Mouse (Mus musculus): ENCODE results near the gene Siah3.
A peak's percentile ranks its signal among the peaks of the same experiment; 100 is the strongest.

Gene Siah3

DNA sequence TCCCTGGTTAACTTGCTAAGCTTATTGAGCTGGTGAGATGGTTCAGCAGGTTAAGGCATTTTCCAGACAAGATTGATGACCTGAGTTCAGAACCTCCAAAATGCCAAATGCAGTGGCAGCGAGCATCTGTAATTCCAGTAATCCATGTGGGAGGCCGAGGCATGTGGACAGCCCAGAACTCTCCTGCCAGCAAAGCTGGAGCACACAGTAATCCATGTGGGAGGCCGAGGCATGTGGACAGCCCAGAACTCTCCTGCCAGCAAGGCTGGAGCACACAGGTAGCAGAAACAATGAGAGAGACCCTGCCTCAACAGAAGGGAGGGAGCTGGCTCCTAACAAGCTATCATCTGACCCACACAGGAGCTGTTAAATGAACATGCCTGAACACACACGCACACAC lies 13.2 kb downstream of the Siah3 start:
- DNase-seq, result no peak

DNA sequence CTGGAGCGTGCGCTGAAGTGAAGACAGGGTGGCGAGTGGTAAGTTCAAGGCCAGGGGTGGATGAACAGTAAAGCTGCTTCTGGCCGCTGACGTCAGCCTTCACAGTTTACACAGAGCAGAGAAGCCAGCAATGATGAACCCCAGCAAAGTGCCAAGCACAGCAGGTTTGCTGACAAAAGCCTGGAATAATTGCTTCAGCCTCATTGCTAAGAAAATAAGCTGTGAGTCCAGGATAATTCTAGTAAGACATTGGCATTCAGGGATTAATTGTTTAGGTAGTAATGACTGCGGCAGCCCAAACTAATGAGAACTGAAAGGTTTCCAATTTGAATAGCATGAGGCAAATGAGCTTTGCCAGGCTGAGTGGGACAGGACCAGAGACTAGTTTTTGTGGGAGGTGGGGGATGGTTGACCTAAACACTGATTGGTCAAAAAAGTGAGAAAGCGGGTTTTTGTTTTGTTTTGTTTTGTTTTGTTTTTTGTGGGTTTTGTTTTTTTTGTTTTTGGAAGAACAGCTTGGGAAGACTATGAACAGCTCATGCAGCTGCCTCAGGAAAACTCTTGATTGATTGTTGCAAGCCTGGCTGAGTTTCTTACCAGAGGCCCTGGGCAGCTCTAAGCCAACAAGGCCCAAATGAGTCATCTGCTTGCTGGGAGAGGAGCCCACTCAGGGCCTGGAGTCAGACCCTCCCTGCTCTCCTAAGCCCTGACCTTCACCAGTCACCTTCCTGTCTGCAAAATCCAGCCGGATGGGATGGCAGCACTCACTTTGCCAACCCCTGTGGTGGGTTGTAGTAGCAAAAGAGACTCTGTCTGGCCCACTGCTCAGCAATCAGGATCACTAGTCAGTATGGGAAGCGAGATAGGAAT lies 17.5 kb downstream of the Siah3 start:
- DNase-seq, result no peak

DNA sequence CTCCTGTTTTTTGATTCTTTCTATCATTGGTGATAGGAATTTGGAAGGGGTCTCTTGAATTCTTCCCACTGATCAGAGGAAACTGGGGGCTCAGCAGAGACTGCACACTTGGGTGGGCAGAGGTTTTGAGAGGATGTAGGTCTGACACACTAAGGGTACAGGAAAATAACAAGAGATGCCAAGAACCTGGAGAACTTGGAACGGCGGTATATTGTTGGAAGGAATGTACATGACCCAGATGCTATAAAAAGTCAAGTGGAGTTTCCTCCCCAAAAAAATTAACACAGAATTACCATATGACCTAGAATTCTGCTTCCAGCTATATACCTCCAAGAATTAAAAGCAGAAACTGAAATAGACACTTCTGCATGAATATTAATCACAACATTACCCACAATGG lies 20.1 kb downstream of the Siah3 start:
- no peak for DNase-seq

DNA sequence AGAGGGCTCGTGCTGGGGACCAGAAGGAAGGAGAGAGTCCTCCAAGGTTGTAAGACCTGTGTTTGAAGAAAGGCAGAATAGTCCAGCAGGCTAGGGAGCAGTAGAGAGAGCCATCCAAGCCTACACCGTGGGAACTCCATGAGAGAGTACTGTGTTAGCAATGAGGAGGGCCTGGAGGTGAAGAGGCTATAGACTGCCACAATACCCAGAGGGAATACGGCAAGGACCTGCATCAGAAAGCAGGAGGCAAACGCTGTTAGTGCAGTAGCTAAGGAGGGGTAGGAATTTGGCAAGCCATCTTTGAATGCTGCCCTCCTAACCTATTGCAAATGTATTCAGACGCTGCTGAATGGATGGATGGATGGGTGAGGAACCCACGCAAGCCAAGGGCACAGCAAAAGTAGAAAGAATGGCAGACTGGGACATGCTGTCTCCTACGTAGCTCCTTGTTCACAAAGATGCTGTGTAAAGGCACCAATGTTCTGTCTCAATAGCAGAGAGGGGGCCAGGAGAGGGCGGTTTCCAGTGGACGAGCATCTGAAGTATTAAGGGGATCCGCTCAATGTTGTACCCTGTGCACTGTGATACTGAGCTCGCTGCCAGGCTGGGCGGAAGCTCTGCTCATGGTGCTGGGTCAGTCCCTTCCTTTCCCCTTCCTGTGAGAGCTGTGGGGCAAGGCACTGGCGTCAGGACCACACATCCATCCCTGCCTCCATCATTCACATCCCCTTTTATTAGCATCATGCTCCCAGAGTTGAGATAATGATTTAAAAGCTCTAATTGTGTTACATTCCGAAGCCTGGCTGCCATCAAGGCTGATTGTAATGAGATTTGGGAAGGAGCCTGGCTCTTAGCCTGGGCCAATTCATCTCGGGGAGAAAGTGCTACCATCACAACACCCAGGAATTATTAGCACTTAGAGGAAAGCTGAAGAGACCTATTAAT lies 26.7 kb downstream of the Siah3 start:
- DNase-seq, result no peak

DNA sequence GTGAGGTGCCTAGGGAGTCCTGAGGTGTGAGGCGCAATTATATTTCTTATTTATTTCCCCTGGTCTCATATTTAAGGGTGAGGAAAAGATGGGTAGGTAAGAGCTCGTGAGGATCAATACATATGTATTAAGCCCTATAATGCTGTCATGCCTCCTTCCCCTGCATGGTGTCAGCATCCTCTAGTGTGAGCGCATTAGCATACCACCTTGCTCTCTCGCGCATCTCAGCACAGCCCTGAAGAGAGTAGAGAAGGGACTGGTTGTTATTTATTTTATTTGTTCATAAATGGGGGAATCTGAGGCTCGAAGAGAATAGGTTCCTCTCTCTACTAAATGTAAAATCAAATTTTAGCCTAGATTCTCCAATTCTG lies 27.4 kb downstream of the Siah3 start:
- DNase-seq, result no peak

DNA sequence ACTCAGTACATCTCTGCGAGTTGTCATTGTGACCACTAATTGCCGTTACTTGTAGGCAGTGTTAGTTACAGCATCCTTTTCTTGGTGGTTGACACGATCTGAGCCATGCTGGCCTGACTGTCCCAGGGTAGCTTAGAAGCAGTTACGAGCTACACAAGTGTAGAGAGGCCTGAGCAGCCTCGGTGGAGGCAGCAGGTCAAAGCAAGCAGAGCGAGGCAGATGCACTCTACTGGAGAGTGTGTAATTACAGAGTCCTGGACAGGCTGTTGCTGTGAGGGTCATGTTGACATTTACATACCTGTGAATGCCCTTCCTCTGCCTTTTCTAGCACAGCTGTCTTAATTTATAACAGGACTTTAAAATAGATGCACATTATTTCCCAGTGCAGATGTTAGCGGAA lies 32.1 kb downstream of the Siah3 start:
- no peak for DNase-seq

DNA sequence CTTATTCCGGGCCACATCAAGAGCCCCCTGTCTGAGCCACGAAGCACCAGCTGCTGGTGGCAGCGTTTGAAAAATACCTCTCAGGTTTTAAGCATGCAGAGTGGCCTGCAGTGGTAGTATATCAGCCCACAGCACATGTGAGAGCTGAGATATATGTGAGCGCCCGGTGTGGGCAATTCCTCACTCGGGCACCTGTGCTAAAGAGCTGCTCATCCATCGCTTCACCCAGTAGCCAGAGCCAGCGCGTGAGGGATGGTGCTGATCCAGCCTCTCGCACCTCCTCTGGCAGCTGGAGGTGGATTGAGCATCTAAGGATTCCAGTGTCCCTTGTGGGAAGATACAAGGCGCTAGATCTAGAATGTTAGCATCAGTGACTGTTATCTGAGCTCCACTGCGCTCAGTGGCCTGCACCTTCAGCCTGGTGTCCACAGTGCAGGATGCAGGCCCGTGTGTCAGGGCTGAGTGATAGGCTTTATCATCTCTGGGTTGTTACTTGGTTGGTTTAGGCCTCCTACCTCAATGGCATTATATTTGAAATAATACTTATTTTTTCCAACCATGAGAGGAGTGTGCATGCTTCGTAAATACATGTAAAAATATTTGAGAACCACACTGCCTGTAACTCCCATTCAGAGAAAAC lies 37.9 kb downstream of the Siah3 start:
- DNase-seq, result no peak

DNA sequence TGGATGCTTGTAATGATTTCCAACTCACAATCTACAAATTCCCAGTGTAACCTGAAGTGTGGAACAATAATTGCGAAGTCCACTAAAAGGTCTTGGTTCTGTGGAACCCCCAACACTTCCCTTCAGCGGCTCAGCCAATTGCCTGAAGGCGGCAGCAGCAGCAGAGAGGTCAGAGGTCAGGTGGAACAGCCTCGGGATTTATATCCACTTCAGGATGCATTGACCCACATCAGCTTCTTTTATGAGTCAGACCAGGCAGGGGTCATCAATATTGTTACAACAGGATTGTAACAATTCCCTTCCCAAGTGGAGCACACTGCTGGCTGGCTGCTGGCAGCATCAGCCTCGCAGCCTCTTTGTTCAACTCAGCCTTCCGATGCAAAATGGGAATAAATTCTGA lies 39.1 kb downstream of the Siah3 start:
- DNase-seq, result no peak

DNA sequence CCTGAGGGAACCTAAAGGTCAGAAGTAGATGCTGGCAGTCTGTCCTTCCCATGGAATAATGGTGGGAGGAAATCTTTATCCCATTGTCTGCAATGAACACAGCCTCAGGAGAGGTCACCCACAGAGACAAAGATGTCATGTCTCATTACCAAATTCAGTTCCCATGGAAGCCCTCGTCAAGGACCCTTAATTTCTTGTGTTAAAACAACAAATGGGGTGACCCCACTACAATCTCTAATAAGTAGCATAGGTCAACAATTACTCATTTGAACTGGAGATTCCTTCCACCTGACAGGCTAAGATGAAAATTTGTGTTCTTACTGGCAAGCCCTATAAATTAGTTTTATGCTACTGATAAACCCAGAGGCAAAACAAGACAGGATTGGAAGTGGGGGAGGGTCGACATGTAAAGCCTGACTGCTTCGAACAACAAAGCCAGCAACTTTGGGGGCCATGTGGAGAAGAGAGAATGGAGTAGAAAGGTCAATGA lies 45.8 kb downstream of the Siah3 start:
- no peak for DNase-seq

DNA sequence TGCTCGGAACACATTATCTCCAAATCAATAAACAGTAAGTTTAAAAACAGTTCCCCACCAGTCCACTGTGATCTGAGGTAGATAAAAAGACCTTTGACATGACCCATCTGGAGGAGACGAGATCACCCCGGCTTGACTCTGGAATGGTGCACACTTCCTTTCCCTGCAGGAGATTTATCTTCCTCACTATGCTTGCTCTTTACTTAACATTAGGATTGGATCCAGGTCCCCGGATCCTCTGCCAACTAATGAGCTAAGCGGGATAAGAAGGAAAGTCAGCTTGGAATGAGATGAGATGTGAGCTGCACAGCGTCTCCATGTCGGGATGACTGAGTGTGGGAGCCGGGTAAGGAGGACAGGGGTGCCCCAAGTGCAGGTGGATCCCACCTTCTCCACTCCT lies 46.7 kb downstream of the Siah3 start:
- DNase-seq, result peak in 1 of 2 experiments; percentile 48

DNA sequence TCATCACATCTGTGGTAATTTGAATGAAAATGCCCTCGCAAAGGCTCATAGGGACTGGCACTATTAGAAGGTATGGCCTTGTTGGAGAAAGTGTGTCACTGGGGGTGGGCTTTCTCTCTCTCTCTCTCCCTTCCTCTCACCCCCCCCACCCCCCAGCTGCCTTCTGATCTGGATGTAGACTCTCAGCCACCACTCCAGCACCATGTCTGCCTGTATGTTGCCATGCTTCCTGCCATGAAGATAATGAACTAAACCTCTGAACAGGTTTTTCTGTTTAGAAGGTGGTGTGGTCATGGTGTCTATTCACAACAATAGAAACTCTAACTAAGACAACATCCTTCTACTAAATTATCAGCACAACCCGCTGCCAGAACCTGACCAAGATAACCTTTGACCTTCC lies 48.5 kb downstream of the Siah3 start:
- no peak for DNase-seq

DNA sequence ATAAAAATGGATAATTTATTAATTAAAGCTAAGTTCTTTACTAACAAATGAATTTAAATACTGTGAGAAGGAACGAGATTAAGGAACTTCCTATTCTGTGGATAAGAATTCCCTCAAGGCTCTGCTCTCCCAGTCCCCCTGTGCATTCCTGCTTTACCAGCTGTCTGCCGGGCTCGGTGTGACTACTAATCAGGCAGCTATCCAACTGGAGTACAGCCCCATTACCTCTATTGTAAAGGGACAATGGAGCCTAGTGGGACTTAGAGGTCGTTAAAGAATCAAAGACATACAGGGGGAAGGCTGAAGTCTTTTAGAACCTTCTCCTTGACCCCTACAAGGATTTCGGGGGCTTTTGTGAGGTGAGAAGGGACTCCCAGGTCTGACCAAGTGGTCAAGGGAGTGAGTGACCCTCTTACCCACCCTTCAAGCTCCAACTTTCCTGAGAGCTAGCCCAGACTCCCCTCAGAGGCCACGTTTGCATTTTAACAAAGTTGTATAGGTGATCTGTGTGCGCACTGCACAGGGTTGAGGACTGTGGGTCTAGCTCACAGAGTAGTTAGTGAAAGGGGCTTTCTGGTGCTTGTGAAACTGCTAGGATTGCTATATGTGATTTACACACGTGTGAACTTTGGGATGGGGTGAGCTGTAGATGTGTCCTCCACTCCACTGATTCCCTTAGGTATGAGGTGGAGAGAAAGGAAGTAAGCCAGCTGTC lies 49.5 kb downstream of the Siah3 start:
- DNase-seq, result no peak

DNA sequence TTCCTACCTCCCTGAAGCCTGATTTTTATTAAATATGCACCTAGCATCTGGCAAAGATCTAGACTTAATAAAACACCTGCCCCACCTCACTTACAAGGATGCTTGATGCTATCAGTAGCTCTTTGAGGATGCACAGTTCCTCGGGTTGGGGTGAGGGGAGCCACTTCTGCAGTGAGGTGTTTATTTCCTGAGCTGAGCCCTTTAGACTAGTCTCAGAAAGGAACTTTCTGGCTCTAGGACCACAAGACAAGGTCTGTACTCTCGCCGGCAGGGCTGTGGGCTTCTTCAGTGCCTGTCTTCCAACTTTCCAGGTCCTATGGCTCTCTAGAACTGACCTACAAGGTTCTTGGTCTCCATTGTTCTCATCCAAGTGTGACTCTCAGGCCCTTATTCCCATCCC lies 50.5 kb downstream of the Siah3 start:
- DNase-seq, result no peak

DNA sequence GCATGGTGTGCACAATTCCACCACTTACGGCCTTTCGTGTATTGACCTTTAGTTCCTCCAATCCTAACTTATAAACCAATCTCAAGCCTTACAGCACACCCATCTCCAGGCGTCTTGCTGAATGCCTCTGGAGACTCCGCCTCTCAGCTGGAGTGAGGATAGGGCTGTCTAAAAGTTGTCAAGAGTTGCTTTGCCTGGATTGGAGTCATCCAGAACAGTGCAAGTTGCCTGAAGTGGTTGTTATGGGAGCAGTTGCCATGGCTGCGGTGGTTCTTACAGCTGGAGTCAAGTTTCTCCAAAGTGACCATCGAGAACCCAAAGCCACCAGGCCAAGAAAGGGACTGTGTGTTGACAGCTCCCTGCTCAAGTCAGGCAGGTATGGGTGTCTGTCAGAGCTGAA lies 54.3 kb downstream of the Siah3 start:
- DNase-seq, result no peak

DNA sequence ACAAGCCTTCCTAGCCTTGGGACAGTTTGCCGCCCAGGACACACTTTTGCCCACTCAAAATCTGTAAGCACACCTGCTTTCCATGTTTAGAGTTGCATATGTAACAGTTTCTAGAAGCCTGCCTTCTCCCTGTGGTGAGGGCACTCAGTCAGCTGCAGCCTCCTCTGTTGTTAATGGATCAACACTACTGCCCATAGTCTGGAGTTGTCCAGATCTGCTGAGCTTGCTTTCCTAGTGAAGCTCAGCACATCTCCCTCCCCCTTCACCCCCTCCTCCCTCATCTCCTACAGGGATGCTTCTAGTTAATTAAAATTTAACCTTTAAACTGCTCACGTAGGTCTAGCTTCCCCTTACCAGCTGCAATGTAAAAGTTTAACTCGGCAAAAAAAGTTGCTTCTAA lies 57.2 kb downstream of the Siah3 start:
- DNase-seq, result peak; percentile 72 to 89

DNA sequence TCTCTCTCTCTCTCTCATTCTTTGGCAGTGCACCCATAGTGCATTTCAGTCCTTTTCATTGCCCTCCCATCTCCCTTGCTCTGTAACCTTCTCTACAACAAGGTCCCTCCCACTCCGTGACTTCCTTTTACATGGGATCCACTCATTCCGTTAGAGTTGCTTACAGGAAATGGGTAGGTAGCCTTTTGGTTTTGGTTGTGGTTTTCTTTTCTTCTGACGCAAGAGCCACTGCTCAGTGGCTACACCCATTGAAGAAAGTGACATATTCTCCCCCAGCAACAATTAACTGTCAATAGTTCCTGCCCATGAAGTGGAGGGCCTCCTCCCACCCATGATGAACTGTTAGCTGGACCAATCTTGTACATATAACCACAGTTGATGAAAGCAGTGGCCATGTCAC lies 60.4 kb downstream of the Siah3 start:
- DNase-seq, result no peak

DNA sequence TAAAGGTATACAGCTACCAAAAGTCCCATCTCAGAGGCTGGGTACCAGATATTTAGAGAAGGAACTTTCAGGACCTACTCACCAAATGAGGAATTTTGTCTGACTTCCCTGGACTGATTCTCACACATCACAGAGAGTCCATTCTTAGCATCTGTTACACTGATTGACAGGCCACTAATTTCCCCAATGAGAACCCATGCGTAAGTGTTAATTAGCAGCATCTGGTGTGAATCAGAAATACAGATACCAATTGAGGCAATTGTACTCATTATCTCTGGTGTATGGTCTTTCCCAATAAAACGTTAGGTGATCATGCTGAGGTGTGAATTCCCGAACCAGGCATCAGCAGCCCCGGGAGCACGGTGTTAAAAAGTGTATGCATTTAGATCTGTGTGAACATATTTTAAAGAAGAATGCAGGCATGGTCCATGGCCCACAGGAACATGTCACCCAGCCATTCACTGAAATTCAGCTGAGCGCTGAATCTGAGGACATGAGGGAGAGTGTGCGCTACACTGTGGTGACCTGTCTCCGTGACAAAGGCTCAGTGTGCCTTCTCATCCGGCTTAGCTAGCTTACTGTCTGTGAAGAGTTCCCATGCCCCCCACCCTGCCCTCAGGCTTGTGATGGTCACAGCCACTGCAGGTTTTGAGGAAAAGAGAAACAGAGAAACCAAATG lies 61.3 kb downstream of the Siah3 start:
- no peak for DNase-seq

DNA sequence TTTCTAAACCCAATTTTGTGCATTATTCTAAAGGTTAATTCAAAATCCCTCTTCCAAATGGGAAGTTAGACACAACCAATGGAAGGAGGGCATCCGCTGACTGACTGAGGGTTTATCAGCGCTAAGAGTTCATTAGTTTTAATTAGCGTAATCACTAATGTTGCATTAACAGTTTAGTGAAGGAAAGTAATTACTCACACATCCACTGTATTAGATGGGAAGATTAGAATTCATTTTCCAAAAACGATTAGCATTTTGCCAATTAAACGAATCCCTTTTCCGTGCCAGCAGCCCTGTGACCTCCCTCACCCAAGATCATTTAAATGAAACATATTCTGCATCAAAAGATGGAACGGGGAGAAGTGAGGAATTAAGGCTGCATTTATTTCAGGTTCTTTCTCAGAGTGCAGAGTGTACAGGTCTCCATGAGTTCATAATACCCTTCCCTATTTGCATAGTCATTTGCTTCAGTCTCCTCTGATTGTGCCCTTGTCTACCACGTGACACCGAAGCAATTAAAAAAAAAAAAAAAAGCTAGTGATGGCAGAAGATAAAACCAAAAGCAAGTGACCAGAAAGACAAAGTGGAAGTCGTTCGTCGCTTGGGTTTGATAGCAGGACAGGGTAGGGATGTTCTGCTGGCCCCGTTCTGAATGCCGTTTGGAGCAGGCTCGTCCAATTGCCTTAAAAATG lies 62.6 kb downstream of the Siah3 start:
- no peak for DNase-seq

DNA sequence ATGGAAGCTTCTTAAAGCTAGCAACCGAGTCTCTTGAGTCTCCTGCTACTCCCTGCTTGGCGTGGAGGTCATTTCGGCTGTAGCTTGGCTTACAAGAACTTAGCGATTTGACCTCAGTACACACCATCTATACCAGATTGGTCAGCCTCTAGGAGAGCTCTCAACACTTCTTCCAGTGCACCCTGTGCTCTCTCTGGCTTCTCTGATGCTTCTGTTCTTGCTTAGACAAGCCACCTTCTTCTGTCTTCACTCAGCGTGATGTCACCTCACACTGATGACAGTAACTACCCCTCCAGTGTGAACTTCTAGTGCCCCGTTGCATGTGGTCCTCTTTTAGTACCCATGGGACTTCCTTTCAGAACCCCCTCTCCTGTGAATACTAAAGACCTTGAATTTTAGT lies 63.1 kb downstream of the Siah3 start:
- DNase-seq, result no peak

DNA sequence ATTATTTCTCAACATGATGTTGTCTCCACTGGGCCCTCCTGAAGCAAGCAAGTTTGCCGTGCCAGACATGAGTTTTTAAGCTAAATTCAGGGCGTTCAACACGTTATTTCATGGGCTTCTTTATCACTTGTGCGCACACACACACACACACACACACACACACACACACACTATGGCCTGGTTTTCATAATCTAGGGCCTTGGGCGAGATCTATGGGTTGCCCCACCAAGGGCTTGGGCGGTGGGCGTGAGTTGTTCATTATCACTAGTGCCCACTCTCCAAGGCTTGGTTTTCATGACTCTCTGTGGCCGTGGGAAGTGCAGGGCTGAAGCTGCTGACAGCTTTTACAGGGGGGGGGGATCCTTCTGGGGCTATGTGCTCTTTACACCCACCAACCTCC lies 63.9 kb downstream of the Siah3 start:
- no peak for DNase-seq

DNA sequence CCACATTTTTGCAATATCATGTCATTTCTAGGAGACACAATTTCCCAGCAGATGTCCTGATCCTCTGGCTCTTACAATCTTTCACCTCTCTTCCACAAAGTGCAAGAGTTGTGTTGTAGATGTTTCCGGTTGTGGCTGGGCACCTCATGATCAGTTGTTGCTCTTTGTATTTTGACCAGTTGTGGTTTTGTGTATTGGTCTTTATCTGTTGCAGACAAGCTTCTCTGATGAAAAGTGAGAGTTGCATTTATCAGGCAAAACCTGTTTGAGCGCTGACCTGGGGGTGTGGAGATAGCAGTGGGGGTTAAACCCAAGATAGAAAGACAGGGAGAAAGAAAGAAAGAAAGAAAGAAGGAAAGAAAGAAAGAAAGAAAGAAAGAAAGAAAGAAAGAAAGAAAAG lies 68.9 kb downstream of the Siah3 start:
- DNase-seq, result no peak

Data from kidney, postnatal 25 days (tissue).